Mouse (Mus musculus): ENCODE data around the gene Twnk.

Gene Twnk

GRCm38 (mm10) chr19:45049523-45049922 lies 44.1 kb downstream of the Twnk start:
- no peak for DNase-seq (ENCODE audit: low spot score)

GRCm38 (mm10) chr19:45053451-45053850 lies 48.0 kb downstream of the Twnk start:
- no peak for DNase-seq (ENCODE audit: low spot score)

- DNase-seq (ENCODE audit: low spot score) = no peak
Observed at GRCm38 (mm10) chr19:45054892-45055690, 49.6 kb downstream of the Twnk start.

- DNase-seq (ENCODE audit: low spot score) = no peak
Observed at GRCm38 (mm10) chr19:45056364-45056763, 50.9 kb downstream of the Twnk start.

GRCm38 (mm10) chr19:45056908-45057698 lies 51.6 kb downstream of the Twnk start:
- no peak for DNase-seq (ENCODE audit: low spot score)

GRCm38 (mm10) chr19:45057724-45058112 lies 52.3 kb downstream of the Twnk start:
- DNase-seq (ENCODE audit: low spot score) = no peak

GRCm38 (mm10) chr19:45058113-45058839 lies 52.8 kb downstream of the Twnk start:
- DNase-seq (ENCODE audit: low spot score) = peak; percentile 70

GRCm38 (mm10) chr19:45058841-45059240 lies 53.4 kb downstream of the Twnk start:
- DNase-seq (ENCODE audit: low spot score) = no peak

All from urinary bladder, postnatal 10 days (tissue).